Mouse (Mus musculus) liver, embryonic 14.5 days (tissue): ENCODE results near the gene Mcee.

Experiments
- CTCF ChIP-seq: IDR thresholded peaks from 2 replicates; pipeline ENCODE4 v1.5.1; 2016; ENCODE audit warnings: antibody characterized with exemption, low read depth, control low read depth
- EP300 ChIP-seq: IDR thresholded peaks from 2 replicates; pipeline ENCODE4 v1.6.1; 2016; ENCODE audit warnings: antibody characterized with exemption, low read depth

GRCm38 (mm10) chr7:64450631-64451030 lies 58.2 kb downstream of the Mcee start:
- TF ChIP-seq EP300 (no peak), CTCF (no peak)
